Mouse (Mus musculus) layer of hippocampus, postnatal 14 days (tissue): ENCODE data around the gene Tmem126b. TPM values are rescaled to one million over a fixed set of nuclear protein-coding genes. Genes with fewer than 3 reads are reported as not detected.

ENCODE experiments used
- DNase-seq, 2 experiments: peaks; one replicate each; pipeline ENCODE4 v3.0.0; 2021 to 2022; ENCODE audit warnings: low spot score in 2 of 2, mixed read lengths in 1 of 2
- long read RNA-seq, 2 experiments: library from polyadenylated mRNA; stranded (forward); transcript quantifications; one replicate each; pipeline ENCODE4 v2.0.0; 2021
- total RNA-seq, 2 experiments: library from RNA; stranded (reverse); gene quantifications; 2 replicates each; pipeline ENCODE4 v1.2.3; 2021

Gene Tmem126b
- total RNA-seq = 10 to 100 TPM; 22.2 to 25.7 TPM
- long read RNA-seq, experiment 1, transcript Tmem126b-201 (5 exons, 2,259 nt) = major isoform, 44 of 48 reads
- long read RNA-seq, experiment 1, partial matches to known transcripts = 3 of 48 reads
- long read RNA-seq, experiment 1, other reads (novel, unspliced or antisense) = 1 of 48 reads
- long read RNA-seq, experiment 2, transcript Tmem126b-201 (5 exons, 2,259 nt) = major isoform, 55 of 61 reads
- long read RNA-seq, experiment 2, partial matches to known transcripts = 1 of 61 reads
- long read RNA-seq, experiment 2, other reads (novel, unspliced or antisense) = 5 of 61 reads

DNA sequence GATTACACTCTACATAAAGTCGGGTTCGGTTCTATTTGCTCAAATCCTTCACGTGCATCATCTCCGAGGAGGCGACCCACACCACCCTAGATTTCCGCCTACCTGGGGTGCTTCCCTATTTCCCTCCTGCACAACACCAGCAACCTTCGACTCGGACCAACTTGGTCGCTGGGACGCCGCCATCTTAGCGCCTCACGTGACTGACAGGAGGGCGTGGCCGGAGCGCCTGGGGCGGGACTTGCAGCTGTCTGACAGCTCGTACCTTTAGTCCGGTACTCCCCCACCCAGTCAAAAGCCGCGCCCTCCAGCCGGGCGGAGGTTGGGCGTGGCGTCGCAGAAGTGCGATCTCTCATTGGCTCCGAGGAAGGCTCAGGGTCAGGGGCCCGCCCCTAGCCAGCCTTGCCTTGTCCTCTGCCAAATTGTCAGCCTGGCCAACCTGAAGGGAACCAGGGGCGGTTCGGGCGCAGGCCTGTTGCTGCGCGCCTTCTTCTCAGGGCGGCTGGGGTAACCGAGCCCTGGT, at the start of gene Tmem126b:
TSS of gene Tmem126b (minus strand) at position 209 of the 520 bp plus-strand sequence.
- peak; percentile 97 to 99 for DNase-seq

DNA sequence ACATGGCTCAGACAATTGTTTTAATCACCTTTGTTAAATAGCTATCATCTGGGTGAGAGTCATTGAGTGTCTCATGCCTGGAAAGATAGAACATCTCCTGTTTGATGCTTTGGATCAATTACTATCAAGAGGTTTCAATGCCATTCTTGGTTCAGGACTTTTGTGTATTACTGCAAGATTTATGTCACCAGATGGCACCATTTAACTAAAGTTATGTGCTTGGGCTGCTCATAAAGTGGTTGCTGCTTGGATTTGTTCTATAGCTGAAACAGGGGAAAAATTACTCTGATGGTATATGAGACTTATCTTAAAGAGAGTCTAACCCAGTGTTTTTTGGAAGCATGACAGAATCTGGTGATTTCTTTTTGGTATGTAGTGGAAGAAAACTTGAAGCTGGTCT, 36.5 kb upstream of the Tmem126b start:
- peak in 1 of 2 experiments; percentile 51 for DNase-seq

DNA sequence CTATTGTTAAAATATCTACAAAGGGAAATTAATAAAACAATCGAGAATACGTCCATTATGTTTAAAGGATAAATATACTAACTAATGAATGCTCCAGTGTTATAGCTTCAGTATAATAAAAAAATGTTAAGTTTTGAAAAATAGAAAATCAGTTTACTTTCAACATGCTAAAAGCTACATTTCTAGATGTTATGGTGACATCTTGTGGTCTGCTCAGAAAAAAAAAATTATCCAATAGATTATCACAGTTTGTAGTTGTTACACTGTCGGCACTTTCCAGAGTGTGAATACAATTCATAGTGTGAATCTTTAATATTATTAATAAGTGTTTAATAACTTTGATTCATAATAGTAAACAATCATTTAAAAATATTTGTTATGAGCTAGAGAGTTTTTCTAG, 32.3 kb upstream of the Tmem126b start:
- no peak for DNase-seq

DNA sequence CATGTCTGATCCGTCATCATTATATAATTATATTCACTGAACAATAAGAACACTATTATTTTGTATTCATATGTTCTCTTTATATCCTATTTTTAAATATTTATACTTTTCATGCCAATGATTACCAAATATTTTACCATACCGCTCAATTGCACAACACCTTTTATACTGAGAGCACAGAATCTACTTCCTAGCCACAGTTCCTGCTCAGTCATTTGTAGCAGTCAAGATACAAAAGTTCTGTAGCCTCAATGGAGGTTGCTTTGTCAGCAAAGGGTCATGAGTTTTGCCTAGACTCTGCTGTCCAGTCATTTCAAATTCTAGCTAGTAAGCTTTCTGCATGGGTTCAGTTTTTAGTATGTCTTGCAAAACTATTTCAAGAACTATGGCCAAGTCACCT, 6.8 kb upstream of the Tmem126b start:
- no peak for DNase-seq

DNA sequence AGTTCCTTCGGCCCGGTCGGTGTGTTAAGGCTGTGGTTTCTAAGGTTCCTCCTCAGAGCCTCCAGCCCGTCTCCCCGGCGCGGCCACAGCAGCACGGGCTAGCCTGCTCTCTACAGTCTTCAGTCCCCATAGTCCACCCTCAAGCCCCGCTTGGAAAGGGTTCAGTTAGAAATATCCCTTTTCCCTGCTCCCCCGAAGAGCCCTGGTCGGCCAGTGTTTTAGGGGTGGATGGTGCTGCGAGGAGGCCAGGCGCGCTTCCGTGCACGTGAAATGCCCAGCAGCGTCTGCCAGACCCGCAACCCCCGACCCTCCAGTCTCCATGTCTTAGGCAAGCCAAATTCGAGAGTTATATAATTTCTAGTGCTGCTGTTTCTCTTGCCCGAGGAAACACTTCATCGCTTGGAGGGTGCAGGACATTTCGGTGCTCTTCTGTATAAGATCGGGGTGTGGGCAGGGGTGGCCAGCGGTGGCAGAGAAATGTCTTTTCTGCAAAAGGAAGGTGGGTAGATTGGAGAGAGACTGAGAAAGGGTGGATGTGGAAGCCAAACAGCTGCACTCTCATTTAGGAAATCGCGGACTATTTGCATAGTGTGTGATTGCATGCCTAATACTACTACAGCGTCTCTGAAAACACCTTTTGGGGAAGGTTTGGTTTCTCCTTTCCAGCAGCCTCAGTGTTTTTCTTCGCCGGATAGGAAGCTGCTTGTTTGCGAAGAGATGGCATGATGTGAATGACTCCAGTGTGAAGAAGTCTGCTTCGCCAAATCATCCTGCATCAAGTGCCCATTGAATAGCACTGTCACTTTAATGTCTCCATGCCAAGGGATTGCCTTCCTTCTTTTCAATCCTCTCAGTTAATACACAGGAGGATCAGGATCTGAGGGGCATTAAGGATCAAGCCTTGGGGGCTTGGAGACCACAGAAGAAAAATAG, 778 bp upstream of the Tmem126b start, which contains the start of gene Dlg2:
TSS of gene Dlg2 (plus strand) at position 360 of the 933 bp plus-strand sequence.
- DNase-seq = peak; percentile 43 to 47

DNA sequence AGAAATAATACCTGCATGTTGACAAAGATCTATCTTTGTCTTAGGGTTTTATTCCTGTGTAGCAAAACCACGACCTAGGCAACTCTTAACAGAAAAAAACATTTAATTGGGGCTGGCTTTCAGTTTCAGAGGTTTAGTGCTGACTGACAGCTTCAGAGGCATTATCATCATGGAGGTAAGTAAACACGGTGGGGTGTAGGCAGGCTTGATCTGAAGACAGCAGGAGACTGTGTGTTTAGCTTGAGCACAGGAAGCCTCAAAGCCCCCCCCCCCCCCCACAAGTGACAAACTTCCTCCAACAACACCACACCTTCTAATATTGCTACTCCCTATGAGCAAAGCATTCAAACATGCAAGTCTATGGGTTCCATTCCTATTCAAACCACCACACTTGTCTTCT, 2.3 kb downstream of the Tmem126b start:
- no peak for DNase-seq

DNA sequence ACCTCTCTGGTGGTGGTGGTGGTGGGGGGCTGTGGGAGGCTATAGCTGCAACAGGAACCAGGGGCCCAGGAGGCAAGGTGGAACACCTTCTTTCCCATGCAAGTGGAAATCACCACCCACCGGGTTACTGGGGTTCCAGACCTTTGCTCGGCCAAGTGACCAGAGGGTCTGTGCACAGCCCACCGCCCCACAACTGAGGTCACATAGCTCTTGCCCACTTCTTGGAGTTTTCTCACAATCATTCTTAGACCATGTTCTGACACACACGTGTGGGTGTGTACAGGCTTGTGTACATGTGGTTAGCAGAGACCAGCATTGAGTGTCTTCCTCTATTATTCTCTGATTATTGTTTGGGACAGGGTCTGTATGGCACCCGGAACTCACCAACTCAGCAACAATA, 14.4 kb downstream of the Tmem126b start:
- no peak for DNase-seq

DNA sequence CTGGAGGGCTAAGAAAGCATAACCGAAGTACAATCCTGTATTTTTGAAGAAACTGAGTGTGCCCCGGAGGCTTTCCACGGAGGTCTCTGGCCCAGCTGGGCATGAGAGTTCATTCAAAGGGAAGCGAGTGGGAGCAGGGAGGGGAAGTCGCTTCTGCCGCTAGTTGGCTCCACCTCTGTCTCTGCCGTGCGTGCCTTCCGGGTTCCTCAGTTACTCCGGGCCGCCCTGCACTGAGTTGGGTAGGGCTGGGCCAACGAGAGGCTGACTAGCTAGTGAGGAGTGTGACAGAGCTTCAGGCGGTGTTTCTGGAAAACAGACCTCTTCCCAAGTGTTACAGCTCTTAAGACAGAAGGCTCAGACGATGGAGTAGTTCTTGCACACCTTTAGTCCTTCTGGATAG, 14.9 kb downstream of the Tmem126b start:
- no peak for DNase-seq

DNA sequence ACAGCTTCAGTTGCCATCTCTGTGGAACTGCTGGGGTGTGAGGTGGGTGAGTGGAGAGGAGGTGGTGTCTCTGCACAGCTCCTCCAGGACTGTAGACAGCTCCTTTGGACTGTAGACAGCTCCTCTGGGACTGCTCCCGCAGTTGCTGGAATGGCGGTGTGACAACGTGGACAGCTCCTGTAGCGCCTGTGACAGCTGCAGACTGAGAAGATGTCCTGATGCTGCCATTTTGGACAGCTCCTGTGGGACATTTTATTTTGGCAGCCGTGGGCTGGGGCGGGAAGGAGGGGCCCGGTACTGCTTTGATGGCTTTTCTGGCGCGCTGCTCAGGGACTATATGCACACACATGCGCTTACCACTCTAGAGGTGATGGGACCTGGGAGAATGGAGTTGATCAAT, 15.5 kb downstream of the Tmem126b start:
- DNase-seq = no peak

DNA sequence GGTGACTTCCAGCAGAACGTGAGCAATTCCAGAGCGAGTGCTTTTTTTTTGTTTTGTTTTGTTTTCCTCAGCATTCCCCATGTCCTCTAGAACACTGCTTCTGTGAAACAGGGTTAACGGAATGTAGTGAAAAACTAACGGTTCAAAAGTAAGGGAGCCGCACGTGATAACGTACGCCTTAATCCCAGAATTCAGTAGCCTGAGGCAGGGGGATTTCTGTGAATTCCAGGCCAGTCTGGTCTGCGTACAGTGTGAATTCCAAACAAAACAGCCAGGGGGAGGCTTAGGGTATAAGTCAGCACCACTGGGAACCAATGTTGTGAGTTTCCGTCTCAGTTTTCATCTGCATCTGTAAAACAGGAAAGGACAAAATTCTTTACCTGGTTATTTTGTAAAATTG, 18.3 kb downstream of the Tmem126b start:
- no peak for DNase-seq

DNA sequence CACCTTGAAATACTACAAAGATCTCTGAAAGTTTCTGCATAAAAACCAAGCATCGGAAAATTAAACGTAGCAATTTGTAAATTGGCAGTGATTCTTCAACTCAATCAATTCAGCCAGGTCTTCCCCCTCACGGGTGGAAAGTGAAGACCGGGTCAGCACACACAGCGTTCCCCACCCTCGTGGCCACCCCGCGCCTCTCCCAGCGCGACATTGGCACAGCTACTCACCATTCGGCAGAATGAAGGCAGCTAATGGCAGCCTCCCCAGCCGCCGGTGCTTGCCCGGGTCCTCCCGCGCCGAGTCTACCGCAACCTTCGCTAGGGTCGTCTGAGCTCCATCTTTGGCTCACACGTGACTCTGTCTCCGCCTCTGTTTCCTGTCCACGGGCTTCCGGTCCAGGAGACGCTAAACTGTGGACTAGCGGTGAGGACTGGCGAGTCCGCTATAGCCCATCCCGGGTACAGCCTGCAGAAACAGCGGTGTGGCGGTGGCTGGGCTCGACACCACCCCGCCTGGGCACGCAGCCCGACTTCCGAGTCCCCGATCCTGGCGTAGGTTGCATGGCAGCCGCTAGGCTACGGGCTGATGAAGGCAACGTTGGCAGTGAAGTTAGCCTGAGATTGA, 18.8 kb downstream of the Tmem126b start, which contains the start of gene Tmem126a:
TSS of gene Tmem126a (minus strand) at position 385 of the 624 bp plus-strand sequence.
- peak; percentile 81 to 89 for DNase-seq

DNA sequence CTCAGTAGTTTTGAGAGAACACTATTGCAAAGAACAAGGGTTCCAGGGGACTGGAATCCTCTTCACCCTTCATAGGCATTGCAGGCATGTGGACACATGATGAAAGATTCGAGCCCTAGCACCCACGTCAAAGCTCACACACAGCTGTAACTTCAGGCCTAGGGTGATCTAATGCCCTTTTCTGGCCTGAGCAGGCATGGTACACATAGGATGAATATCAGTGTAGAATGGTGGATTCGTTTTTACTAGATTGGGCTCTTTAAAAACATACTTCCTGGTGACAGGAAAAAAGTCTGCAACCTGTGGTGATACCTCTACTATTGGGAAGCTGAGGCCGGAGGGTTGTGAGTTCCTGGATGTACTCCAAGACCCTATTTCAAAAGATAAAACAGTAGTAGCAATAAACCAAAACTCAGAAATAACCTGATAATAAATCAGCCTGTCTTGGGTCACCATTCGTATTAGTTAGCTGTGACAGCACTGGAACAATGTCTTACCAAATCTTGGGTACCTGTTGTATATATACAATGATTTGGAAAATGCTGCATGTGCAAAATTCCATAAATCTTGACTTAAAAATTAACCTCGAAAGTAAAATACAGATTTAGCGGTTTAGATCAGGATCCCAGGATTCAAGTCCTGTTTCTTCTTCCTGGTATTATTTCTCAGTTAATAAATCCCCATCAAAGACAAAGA, 19.5 kb downstream of the Tmem126b start:
- DNase-seq = no peak

DNA sequence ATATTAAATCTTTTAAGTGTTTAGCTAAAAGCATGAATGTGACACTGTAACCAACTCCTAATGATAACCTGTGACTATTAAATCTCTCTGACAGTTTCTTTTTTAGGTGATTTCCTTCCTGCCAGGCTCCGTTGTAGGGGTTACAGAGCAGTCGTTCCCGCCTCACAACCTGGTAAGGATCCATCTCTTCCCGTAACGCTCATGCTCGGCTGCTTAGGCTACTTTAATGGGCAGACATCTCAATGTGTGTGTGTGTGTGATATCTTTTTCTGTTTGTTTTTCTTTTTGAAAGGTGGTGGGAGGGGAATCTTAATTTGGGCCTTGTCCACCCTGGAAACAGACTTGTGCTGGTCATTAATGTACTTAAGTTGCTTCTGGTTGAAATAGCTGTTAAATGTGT, 31.6 kb downstream of the Tmem126b start:
- no peak for DNase-seq

DNA sequence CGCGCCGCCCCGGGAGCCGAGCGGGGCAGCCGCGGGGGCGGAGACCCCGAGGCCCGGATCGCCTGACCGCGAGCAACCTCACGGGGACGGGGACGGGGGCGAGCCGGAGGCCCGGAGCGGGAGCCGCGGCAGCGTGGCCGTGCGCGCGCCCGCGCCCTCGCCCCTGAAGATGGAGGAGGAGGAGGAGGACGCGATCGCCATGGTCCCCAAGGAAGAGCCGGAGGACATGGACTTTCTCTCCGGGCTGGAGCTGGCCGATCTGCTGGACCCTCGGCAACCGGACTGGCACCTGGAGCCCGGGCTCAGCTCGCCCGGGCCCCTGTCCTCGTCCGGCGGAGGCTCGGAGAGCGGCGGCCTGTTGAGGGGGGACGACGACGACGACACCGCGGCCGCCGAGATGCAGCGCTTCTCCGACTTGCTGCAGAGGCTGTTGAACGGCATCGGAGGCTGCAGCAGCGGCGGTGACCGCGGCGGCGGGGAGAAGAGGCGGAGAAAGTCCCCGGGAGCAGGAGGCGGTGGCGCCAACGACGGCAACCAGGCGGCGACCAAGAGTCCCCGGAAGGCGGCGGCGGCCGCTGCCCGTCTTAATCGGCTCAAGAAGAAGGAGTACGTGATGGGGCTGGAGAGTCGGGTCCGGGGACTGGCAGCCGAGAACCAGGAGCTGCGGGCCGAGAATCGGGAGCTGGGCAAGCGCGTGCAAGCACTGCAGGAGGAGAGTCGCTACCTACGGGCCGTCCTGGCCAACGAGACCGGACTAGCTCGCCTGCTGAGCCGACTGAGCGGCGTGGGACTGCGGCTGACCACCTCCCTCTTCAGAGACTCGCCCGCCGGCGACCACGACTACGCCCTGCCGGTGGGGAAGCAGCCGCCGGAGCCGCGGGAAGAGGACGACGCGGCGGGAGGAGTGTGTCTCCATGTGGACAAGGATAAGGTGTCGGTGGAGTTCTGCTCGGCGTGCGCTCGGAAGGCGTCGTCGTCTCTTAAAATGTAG, 32.4 kb downstream of the Tmem126b start:
- peak; percentile 61 to 71 for DNase-seq

DNA sequence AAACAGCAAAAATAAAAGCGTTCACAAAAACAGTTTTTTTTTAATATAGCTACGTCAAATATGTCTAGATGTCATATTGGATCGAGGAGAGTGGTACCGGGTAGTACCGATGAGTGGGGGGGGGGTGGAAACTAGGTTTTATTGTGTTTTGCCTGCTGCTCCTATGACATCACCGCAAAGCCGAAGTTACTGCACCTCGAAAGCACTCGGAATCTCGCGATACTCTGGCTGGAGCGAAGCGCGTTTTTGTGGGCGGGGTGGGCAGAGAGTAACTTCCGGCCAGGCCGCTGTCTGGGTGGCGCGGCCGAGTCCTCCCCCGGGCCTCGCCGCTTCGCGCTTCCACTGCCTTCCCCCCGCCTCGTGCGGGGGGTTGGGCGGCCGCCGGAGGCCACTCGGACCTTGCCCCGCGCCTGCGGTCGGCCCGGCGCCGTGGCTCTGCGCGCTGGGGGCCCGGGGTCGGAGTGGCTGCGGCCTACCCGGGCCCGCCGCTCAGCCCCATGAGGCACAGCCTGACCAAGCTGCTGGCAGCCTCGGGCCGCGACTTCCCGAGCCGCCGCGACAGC, 33.2 kb downstream of the Tmem126b start, which contains the start of gene Crebzf:
TSS of gene Crebzf (plus strand) at position 212 of the 563 bp plus-strand sequence.
- DNase-seq = peak; percentile 94 to 97

DNA sequence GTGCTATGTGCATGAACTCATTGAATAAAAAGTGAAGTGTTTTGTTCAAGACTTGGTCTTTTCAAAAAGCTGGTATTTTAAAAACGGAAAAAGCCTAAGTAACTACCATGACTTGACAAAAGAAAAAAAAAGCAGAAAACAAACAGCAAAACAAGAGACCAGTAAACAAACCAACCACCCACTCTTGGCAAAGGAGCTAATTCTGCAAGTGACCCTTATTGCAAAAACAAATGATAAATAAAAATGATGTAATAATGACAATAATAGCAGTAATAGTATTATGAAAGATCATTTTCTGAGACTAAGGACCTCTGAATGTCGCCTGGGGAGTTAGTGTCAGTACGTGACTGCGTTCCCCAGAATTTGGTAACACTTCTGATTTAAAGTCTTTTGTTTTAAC, 33.7 kb downstream of the Tmem126b start:
- no peak for DNase-seq

DNA sequence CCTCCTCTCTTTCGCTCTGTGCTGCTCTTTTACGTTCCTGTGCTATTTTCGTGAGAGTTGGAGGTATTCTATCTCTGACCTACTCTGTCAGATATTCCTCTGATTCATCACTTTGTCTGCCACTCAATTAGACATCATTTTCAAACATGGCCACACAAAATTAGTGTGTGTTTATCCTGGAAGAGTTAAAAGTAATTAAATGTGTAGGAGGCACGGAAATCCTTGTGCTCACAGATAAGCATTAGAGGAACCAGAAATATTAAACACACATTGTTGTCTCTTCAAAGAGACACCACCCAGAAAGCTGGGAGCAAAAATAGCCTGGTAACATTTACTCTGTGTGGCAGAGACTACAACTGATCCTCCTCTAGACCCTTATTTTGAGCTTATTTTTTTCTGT, 35.8 kb downstream of the Tmem126b start:
- no peak for DNase-seq

DNA sequence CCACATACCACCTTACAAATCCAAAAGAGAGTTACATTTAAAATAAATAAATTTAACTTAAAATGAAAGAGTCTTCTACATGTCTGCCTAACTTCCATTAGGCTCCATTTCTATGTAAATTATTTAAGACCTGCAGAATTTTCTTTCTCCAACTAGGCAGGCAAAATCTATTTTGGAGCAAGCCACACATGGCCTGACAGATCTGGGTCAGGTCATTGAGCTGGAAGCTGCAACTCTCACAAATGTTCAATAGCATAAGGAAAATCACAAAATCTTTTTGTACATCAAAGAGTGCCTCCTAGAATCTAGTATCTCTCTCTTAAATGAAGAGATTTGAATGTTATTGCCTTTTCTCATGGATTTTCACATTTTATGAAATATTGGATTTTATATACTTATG, 43.6 kb downstream of the Tmem126b start:
- DNase-seq = no peak

DNA sequence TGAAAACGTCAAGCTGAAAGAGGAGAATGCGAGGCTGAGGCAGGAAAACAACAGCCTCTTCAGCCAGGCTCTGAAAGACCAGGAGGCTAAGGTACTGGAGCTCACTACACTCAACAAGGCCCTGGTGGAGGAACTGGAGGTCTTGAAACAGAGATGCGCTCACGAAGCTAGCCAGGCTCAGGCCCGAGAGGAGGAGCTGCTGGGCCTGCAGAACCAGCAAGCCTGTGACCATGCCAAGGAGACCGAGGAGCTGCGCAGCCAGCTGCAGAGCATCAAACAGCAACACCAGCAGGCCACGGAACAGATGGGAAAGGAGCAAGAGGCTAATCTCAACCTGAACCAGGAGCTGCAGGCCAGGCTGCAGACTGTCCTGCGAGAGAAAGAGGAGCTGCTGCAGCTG, 48.8 kb downstream of the Tmem126b start:
- no peak for DNase-seq
